In genomic region chr3:21544456-21544855, GRCm38 (mm10) we compare ENCODE assay signal across 15 mouse cellular contexts.
A peak's percentile ranks its signal among the peaks of the same experiment; 100 is the strongest.
DNase-seq lines count a peak whose midpoint lies in the region; ATAC-seq and TF ChIP-seq lines count a peak whose summit lies in the region.
"Had no signal": no experiment of that assay in that cellular context is flagged by ENCODE, and none has a peak within 500 bp of the region (broad histone marks: within the 10 kb centered on the region; RNA-seq: fewer than 3 reads in every experiment).

No protein-coding gene starts in this region.

- no peaks in the 10 kb centered on the region for H3K9me3 ChIP-seq in embryonic facial prominence, embryonic 12.5 days
- H3K9me3 ChIP-seq in embryonic facial prominence, embryonic 10.5 days: no peaks in the 10 kb centered on the region
- no peaks in the 10 kb centered on the region for H3K9me3 ChIP-seq in midbrain, embryonic 11.5 days (ENCODE audit: control insufficient read depth, low read length)
- no peaks in the 10 kb centered on the region for H3K9me3 ChIP-seq in midbrain, embryonic 10.5 days (replicated peaks)
- no peaks in the 10 kb centered on the region for H3K9me3 ChIP-seq in hindbrain, postnatal 0 days (ENCODE audit: low read length)
- H3K9me3 ChIP-seq: embryonic facial prominence, embryonic 15.5 days; kidney, embryonic 15.5 days had no signal

- WGBS in embryonic facial prominence, embryonic 12.5 days: 44% methylated on average over 2 of the region's 2 CpGs
- WGBS in embryonic facial prominence, embryonic 10.5 days: 57% methylated on average over 2 of the region's 2 CpGs
- WGBS in midbrain, embryonic 11.5 days: 69% methylated on average over 2 of the region's 2 CpGs
- 65% methylated on average over 2 of the region's 2 CpGs for WGBS in midbrain, embryonic 10.5 days
- 50% methylated on average over 2 of the region's 2 CpGs for WGBS in hindbrain, postnatal 0 days

- no peak overlapping the region for H3K4me3 ChIP-seq in embryonic facial prominence, embryonic 12.5 days
- H3K4me3 ChIP-seq in embryonic facial prominence, embryonic 10.5 days: no peak overlapping the region
- no peak overlapping the region for H3K4me3 ChIP-seq in midbrain, embryonic 11.5 days (ENCODE audit: low read depth, low read length)
- H3K4me3 ChIP-seq in midbrain, embryonic 10.5 days: no peak overlapping the region
- no peak overlapping the region for H3K4me3 ChIP-seq in hindbrain, postnatal 0 days (ENCODE audit: low read length)
- H3K4me3 ChIP-seq: embryonic facial prominence, embryonic 15.5 days; kidney, embryonic 15.5 days had no signal

- no peak for TF ChIP-seq CTCF in hindbrain, postnatal 0 days (IDR thresholded peaks at IDR 0.05; ENCODE audit: low read depth)

- no peak for DNase-seq in embryonic facial prominence, embryonic 10.5 days (ENCODE audit: low spot score)
- DNase-seq in midbrain, embryonic 11.5 days (ENCODE audit: low spot score, missing footprints): peak; percentile 71
- no peak for DNase-seq in midbrain, embryonic 10.5 days (ENCODE audit: low spot score)
- DNase-seq in hindbrain, postnatal 0 days (ENCODE audit: low spot score): peak; percentile 3
- DNase-seq in right cerebral cortex, postnatal 36 days (ENCODE audit: low spot score in 2 of 2): peak; percentile 64 to 81
- no peak for DNase-seq in kidney, adult 11 months
- DNase-seq: cerebellum, postnatal 10 days; gastrocnemius, postnatal 25 days; thymus, adult 18-20 months had no signal

- no peaks in the 10 kb centered on the region for H3K36me3 ChIP-seq in embryonic facial prominence, embryonic 12.5 days
- H3K36me3 ChIP-seq in embryonic facial prominence, embryonic 10.5 days (replicated peaks): no peaks in the 10 kb centered on the region
- no peaks in the 10 kb centered on the region for H3K36me3 ChIP-seq in midbrain, embryonic 11.5 days (ENCODE audit: control insufficient read depth, insufficient read depth, low read length)
- H3K36me3 ChIP-seq in midbrain, embryonic 10.5 days: no peaks in the 10 kb centered on the region
- no peaks in the 10 kb centered on the region for H3K36me3 ChIP-seq in hindbrain, postnatal 0 days (ENCODE audit: insufficient read depth, low read length)
- H3K36me3 ChIP-seq: embryonic facial prominence, embryonic 15.5 days; kidney, embryonic 15.5 days had no signal

- peaks cover 23% of the 10 kb centered on the region for H3K4me1 ChIP-seq in embryonic facial prominence, embryonic 12.5 days
- peaks cover 27% of the 10 kb centered on the region for H3K4me1 ChIP-seq in embryonic facial prominence, embryonic 10.5 days
- H3K4me1 ChIP-seq in midbrain, embryonic 11.5 days (ENCODE audit: control insufficient read depth, insufficient read depth, low read length): peaks cover 6% of the 10 kb centered on the region; the same call in 1 of the 2 replicates
- H3K4me1 ChIP-seq in midbrain, embryonic 10.5 days: peaks cover 23% of the 10 kb centered on the region
- no peaks in the 10 kb centered on the region for H3K4me1 ChIP-seq in hindbrain, postnatal 0 days (ENCODE audit: insufficient read depth, low read length)

- no peaks in the 10 kb centered on the region for H3K27me3 ChIP-seq in embryonic facial prominence, embryonic 12.5 days
- no peaks in the 10 kb centered on the region for H3K27me3 ChIP-seq in embryonic facial prominence, embryonic 10.5 days (replicated peaks; ENCODE audit: low read depth, poor library complexity, severe bottlenecking)
- H3K27me3 ChIP-seq in midbrain, embryonic 11.5 days (ENCODE audit: control insufficient read depth, insufficient read depth, low read length): no peaks in the 10 kb centered on the region
- no peaks in the 10 kb centered on the region for H3K27me3 ChIP-seq in midbrain, embryonic 10.5 days (ENCODE audit: low read depth, poor library complexity, severe bottlenecking)
- H3K27me3 ChIP-seq in hindbrain, postnatal 0 days (ENCODE audit: insufficient read depth, low read length): no peaks in the 10 kb centered on the region
- H3K27me3 ChIP-seq: embryonic facial prominence, embryonic 15.5 days; kidney, embryonic 15.5 days had no signal

- H3K9ac ChIP-seq in embryonic facial prominence, embryonic 12.5 days: no peak overlapping the region
- no peak overlapping the region for H3K9ac ChIP-seq in midbrain, embryonic 11.5 days (ENCODE audit: low read length)
- H3K9ac ChIP-seq in hindbrain, postnatal 0 days (replicated peaks; ENCODE audit: low read length): no peak overlapping the region
- H3K9ac ChIP-seq: embryonic facial prominence, embryonic 15.5 days; kidney, embryonic 15.5 days had no signal

- no peak overlapping the region for H3K27ac ChIP-seq in embryonic facial prominence, embryonic 12.5 days
- H3K27ac ChIP-seq in embryonic facial prominence, embryonic 10.5 days (replicated peaks): no peak overlapping the region
- H3K27ac ChIP-seq in midbrain, embryonic 11.5 days (ENCODE audit: low read depth, low read length): no peak overlapping the region
- H3K27ac ChIP-seq in midbrain, embryonic 10.5 days (replicated peaks): no peak overlapping the region
- H3K27ac ChIP-seq in hindbrain, postnatal 0 days: no peak overlapping the region
- H3K27ac ChIP-seq: embryonic facial prominence, embryonic 15.5 days; kidney, embryonic 15.5 days had no signal

- ATAC-seq in embryonic facial prominence, embryonic 12.5 days (ENCODE audit: insufficient number of reproducible peaks, insufficient read depth, low FRiP score, low TSS enrichment): peak; percentile 47; the same call in 1 of the 2 replicates
- ATAC-seq in midbrain, embryonic 11.5 days (ENCODE audit: low FRiP score): no peak
- ATAC-seq in hindbrain, postnatal 0 days: no peak
- ATAC-seq in CD4-positive, CD25-positive, alpha-beta regulatory T cell, adult 4 months: no peak
- ATAC-seq: lung, postnatal 0 days had no signal

- H3K4me2 ChIP-seq in embryonic facial prominence, embryonic 12.5 days (replicated peaks): no peak overlapping the region
- H3K4me2 ChIP-seq in midbrain, embryonic 11.5 days: no peak overlapping the region
- H3K4me2 ChIP-seq in hindbrain, postnatal 0 days (ENCODE audit: low read depth, low read length): no peak overlapping the region
- H3K4me2 ChIP-seq: embryonic facial prominence, embryonic 15.5 days; kidney, embryonic 15.5 days; liver, embryonic 11.5 days had no signal

Comparison
In these comparisons a context has a peak if more than half of its experiments do, and no peak if none do; other contexts are left out.
1. DNase-seq: peak in midbrain, embryonic 11.5 days (single experiment), hindbrain, postnatal 0 days (single experiment) and right cerebral cortex, postnatal 36 days (2 of 2); none in embryonic facial prominence, embryonic 10.5 days (single experiment), midbrain, embryonic 10.5 days (single experiment) and kidney, adult 11 months (single experiment).